Mouse (Mus musculus) E14TG2a.4 (cell line): ENCODE measurements at regions not wholly inside any gene's neighbourhood (a gene's known extent, or its start where the extent isn't known, plus 50 kb on each side); places are given as distances from the start of the nearest gene placed in this dataset.

Experiments used
- H3K27me3 ChIP-seq: 2 replicates; pipeline ENCODE4 v1.6.1; 2014; ENCODE audit warnings: low read length, control low read depth; ENCODE audit not compliant: insufficient read depth
- H3K36me3 ChIP-seq: 2 replicates; pipeline ENCODE4 v1.6.1; 2014; ENCODE audit warnings: low read length, control low read depth; ENCODE audit not compliant: insufficient read depth
- H3K4me1 ChIP-seq: replicated peaks from 2 replicates; pipeline ENCODE4 v1.6.1; 2014; ENCODE audit warnings: low read depth, low read length, control low read depth
- H3K4me3 ChIP-seq: replicated peaks from 2 replicates; pipeline ENCODE4 v1.5.1; 2014; ENCODE audit warnings: mild to moderate bottlenecking, low read length
- H3K9me3 ChIP-seq: 2 replicates; pipeline ENCODE4 v1.6.1; 2014; ENCODE audit warnings: low read length, control low read depth
- CTCF ChIP-seq: conservative IDR thresholded peaks from 2 replicates; pipeline ENCODE4 v1.5.1; 2014; ENCODE audit warnings: low read length
- NANOG ChIP-seq: IDR thresholded peaks from 2 replicates; pipeline ENCODE4 v1.6.1; 2014; ENCODE audit warnings: borderline replicate concordance, low read length, mixed read lengths
- POU5F1 ChIP-seq: IDR thresholded peaks from 2 replicates; pipeline ENCODE4 v1.6.1; 2014; ENCODE audit warnings: low read length, borderline replicate concordance

DNA sequence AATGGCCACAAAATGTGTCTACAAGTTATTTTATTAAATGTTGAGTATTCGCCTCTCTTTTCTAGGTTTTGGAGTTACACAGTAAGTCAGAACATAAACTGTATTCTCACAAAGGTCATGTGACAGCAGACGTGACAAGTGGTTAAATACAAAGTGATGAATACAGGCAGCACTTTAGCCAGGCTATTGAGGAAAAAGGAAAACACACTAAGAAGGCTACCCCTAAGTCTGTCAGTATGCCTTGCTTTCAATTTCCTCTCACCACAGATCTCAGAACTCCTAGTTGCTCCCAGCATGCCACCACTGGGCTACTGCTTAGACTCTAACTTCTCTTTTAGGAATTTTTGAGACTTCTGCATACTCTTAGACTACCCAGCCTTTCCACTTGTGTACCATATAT lies 297.9 kb upstream of the Pex5l start:
- TF ChIP-seq CTCF = no peak
- no peak for TF ChIP-seq NANOG
- Histone ChIP-seq H3K9me3 (peaks cover 14% of the 10 kb centered on the region), H3K27me3 (no peaks in the 10 kb centered on the region), H3K4me3 (no peak overlapping the region), H3K4me1 (no peaks in the 10 kb centered on the region), H3K36me3 (no peaks in the 10 kb centered on the region)

- TF ChIP-seq NANOG = no peak
- TF ChIP-seq POU5F1 = no peak
- no peak for TF ChIP-seq CTCF
- Histone ChIP-seq H3K27me3 (no peaks in the 10 kb centered on the region), H3K9me3 (peaks cover 14% of the 10 kb centered on the region), H3K4me3 (no peak overlapping the region), H3K36me3 (no peaks in the 10 kb centered on the region), H3K4me1 (no peaks in the 10 kb centered on the region)
These were observed 297.5 kb upstream of the Pex5l start for GRCm38 (mm10) chr3:33440500-33440899.

GRCm38 (mm10) chr3:33416922-33417321 lies 273.9 kb upstream of the Pex5l start:
- H3K9me3 ChIP-seq = peaks cover 8% of the 10 kb centered on the region
- no peaks in the 10 kb centered on the region for H3K4me1 ChIP-seq
- H3K27me3 ChIP-seq = no peaks in the 10 kb centered on the region
- H3K4me3 ChIP-seq = no peak overlapping the region
- no peaks in the 10 kb centered on the region for H3K36me3 ChIP-seq
- TF ChIP-seq POU5F1 (no peak), CTCF (no peak), NANOG (no peak)

DNA sequence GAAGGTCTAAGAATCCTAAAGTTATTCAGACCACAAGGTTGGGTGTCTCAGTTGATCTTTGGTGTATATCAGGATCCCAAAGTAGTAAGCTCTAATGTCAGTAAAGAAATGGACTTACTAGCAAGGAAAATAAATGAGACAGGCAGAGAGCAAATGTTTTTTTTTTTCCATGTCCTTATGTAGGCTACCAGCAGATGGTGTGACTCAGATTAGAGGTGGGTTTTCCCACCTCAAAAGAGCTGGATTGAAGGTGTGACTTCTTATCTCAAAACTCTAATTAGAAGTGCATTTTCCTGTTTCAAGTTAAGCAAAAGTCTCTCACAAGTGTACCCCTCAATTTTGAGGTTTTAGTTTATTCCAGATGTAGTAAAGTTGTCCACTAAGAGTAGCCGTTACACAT lies 273.3 kb upstream of the Pex5l start:
- peaks cover 8% of the 10 kb centered on the region for H3K9me3 ChIP-seq
- H3K27me3 ChIP-seq = no peaks in the 10 kb centered on the region
- TF ChIP-seq CTCF = no peak
- TF ChIP-seq POU5F1 = no peak
- TF ChIP-seq NANOG = no peak
- H3K4me1 ChIP-seq = no peaks in the 10 kb centered on the region
- no peak overlapping the region for H3K4me3 ChIP-seq
- no peaks in the 10 kb centered on the region for H3K36me3 ChIP-seq

GRCm38 (mm10) chr3:33401904-33402303 lies 258.9 kb upstream of the Pex5l start:
- Histone ChIP-seq H3K27me3 (no peaks in the 10 kb centered on the region), H3K4me3 (no peak overlapping the region), H3K4me1 (no peaks in the 10 kb centered on the region; the same call in 1 of the 2 replicates), H3K36me3 (no peaks in the 10 kb centered on the region), H3K9me3 (no peaks in the 10 kb centered on the region)
- TF ChIP-seq POU5F1 (no peak), CTCF (no peak), NANOG (no peak)

- Histone ChIP-seq H3K9me3 (no peaks in the 10 kb centered on the region), H3K4me1 (no peaks in the 10 kb centered on the region; the same call in 1 of the 2 replicates), H3K36me3 (no peaks in the 10 kb centered on the region), H3K27me3 (no peaks in the 10 kb centered on the region), H3K4me3 (no peak overlapping the region)
- TF ChIP-seq CTCF (no peak), NANOG (no peak), POU5F1 (no peak)
These were observed 256.3 kb upstream of the Pex5l start for GRCm38 (mm10) chr3:33399321-33399720.

DNA sequence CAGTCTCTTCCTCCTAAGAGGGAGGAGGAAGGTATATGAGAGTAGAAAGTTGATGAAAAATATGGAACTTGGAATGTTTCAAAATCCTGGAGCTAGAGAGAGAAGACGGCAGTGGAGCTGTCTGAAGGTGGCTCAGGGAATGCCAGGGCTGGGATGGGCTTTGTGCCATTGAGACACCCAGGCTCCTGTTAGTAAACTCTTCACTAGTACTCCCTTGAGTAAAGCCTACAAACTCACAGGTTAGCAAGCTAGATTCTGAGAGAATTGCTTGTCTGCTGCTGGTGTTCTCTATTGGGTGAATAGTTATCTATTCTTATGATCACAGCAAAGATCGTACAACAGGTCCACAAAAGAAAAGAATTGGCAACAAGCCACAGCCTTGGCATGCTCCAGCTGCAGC lies 255.3 kb upstream of the Pex5l start:
- H3K36me3 ChIP-seq = no peaks in the 10 kb centered on the region
- H3K27me3 ChIP-seq = no peaks in the 10 kb centered on the region
- H3K9me3 ChIP-seq = no peaks in the 10 kb centered on the region
- no peak overlapping the region for H3K4me3 ChIP-seq
- H3K4me1 ChIP-seq = no peaks in the 10 kb centered on the region; the same call in 1 of the 2 replicates
- TF ChIP-seq NANOG (no peak), POU5F1 (no peak), CTCF (no peak)

DNA sequence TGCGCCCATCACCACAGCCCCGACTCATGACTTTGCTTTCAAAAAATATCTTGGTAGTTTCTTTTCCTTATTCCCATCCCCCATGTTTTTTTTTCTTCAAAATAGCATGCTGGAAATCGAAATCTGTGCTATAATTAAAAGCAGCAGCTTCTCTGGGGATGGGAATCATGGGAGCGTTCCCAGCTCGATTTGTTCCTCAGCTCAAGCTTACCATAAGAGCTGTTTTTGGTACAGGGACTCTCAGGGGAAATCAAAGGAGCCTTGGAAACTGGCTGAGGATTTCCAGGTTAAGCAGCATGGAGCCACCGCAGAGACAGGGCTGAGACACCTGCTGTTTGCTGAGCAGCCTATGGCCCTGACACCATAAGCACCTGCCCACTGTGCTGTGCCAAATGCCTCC lies 254.2 kb upstream of the Pex5l start:
- Histone ChIP-seq H3K4me1 (no peaks in the 10 kb centered on the region; the same call in 1 of the 2 replicates), H3K27me3 (no peaks in the 10 kb centered on the region), H3K4me3 (no peak overlapping the region), H3K36me3 (no peaks in the 10 kb centered on the region), H3K9me3 (no peaks in the 10 kb centered on the region)
- TF ChIP-seq NANOG = no peak
- no peak for TF ChIP-seq CTCF
- no peak for TF ChIP-seq POU5F1

- H3K27me3 ChIP-seq = no peaks in the 10 kb centered on the region
- no peaks in the 10 kb centered on the region for H3K9me3 ChIP-seq
- no peaks in the 10 kb centered on the region for H3K36me3 ChIP-seq
- H3K4me3 ChIP-seq = no peak overlapping the region
- no peaks in the 10 kb centered on the region for H3K4me1 ChIP-seq
- no peak for TF ChIP-seq POU5F1
- no peak for TF ChIP-seq NANOG
- no peak for TF ChIP-seq CTCF
These were observed 249.4 kb upstream of the Pex5l start for GRCm38 (mm10) chr3:33392541-33392822.
